Mouse (Mus musculus): Measurements from ENCODE around the gene Ctnnd1.
"Not testable (repeated sequence)": the region's sequence is repeated elsewhere in the genome, so short reads cannot be mapped to it uniquely, and the experiment has no call there.

Gene Ctnnd1

GRCm38 (mm10) chr2:84650464-84651195, at the start of gene Ctnnd1:
TSS of gene Ctnnd1 (minus strand) at chr2:84650765.
- peak in 1 of 2 experiments; percentile 26 for DNase-seq (ENCODE audit: low read depth in 1 of 2, low spot score in 2 of 2)

GRCm38 (mm10) chr2:84695007-84695695, 44.6 kb upstream of the Ctnnd1 start:
- no peak for DNase-seq (ENCODE audit: low read depth in 1 of 2, low spot score in 2 of 2)

- no peak for DNase-seq (ENCODE audit: low read depth in 1 of 2, low spot score in 2 of 2)
These were observed 39.5 kb upstream of the Ctnnd1 start for GRCm38 (mm10) chr2:84690050-84690449.

- no peak for DNase-seq (ENCODE audit: low read depth in 1 of 2, low spot score in 2 of 2)
These were observed 37.7 kb upstream of the Ctnnd1 start for GRCm38 (mm10) chr2:84688080-84688844.

GRCm38 (mm10) chr2:84682605-84683183, 32.1 kb upstream of the Ctnnd1 start:
- DNase-seq (ENCODE audit: low read depth in 1 of 2, low spot score in 2 of 2) = no peak

- DNase-seq (ENCODE audit: low read depth in 1 of 2, low spot score in 2 of 2) = no peak
These were observed 28.5 kb upstream of the Ctnnd1 start, which contains the start of gene Tmx2 for GRCm38 (mm10) chr2:84679016-84679415. TSS of gene Tmx2 (minus strand) at chr2:84679140.

GRCm38 (mm10) chr2:84677968-84678880, 27.7 kb upstream of the Ctnnd1 start, which contains the start of the genes Gm28635 and Med19:
TSS of gene Gm28635 (minus strand) at chr2:84678041.
TSS of gene Med19 (plus strand) at chr2:84678402.
- peak; percentile 85 to 94 for DNase-seq (ENCODE audit: low read depth in 1 of 2, low spot score in 2 of 2)

GRCm38 (mm10) chr2:84677270-84677967, 26.9 kb upstream of the Ctnnd1 start:
- no peak for DNase-seq (ENCODE audit: low read depth in 1 of 2, low spot score in 2 of 2)

- not testable (repeated sequence) for DNase-seq (ENCODE audit: low read depth in 1 of 2, low spot score in 2 of 2)
These were observed 21.0 kb upstream of the Ctnnd1 start for GRCm38 (mm10) chr2:84671535-84671934.

GRCm38 (mm10) chr2:84670569-84670933, 20.0 kb upstream of the Ctnnd1 start, which contains the start of gene Selenoh:
TSS of gene Selenoh (minus strand) at chr2:84670770.
- peak; percentile 26 to 44 for DNase-seq (ENCODE audit: low read depth in 1 of 2, low spot score in 2 of 2)

- DNase-seq (ENCODE audit: low read depth in 1 of 2, low spot score in 2 of 2) = no peak
These were observed 19.4 kb upstream of the Ctnnd1 start for GRCm38 (mm10) chr2:84669828-84670568.

GRCm38 (mm10) chr2:84666081-84666480, 15.5 kb upstream of the Ctnnd1 start:
- no peak for DNase-seq (ENCODE audit: low read depth in 1 of 2, low spot score in 2 of 2)

GRCm38 (mm10) chr2:84662866-84663265, 12.3 kb upstream of the Ctnnd1 start:
- no peak for DNase-seq (ENCODE audit: low read depth in 1 of 2, low spot score in 2 of 2)

- DNase-seq (ENCODE audit: low read depth in 1 of 2, low spot score in 2 of 2) = peak in 1 of 2 experiments; percentile 30
These were observed 9.7 kb upstream of the Ctnnd1 start for GRCm38 (mm10) chr2:84660253-84660652.

- DNase-seq (ENCODE audit: low read depth in 1 of 2, low spot score in 2 of 2) = no peak
These were observed 8.2 kb upstream of the Ctnnd1 start, which contains the start of gene Btbd18 for GRCm38 (mm10) chr2:84658806-84659205. TSS of gene Btbd18 (plus strand) at chr2:84659079.

- no peak for DNase-seq (ENCODE audit: low read depth in 1 of 2, low spot score in 2 of 2)
These were observed 5.3 kb upstream of the Ctnnd1 start for GRCm38 (mm10) chr2:84655864-84656263.

GRCm38 (mm10) chr2:84653354-84653753, 2.8 kb upstream of the Ctnnd1 start:
- no peak for DNase-seq (ENCODE audit: low read depth in 1 of 2, low spot score in 2 of 2)

- no peak for DNase-seq (ENCODE audit: low read depth in 1 of 2, low spot score in 2 of 2)
These were observed 891 bp downstream of the Ctnnd1 start for GRCm38 (mm10) chr2:84649674-84650073.

GRCm38 (mm10) chr2:84648369-84648768, 2.2 kb downstream of the Ctnnd1 start:
- DNase-seq (ENCODE audit: low read depth in 1 of 2, low spot score in 2 of 2) = no peak

All from monocyte, adult 2 months (primary cell).